Mouse (Mus musculus) liver, adult 2 months (tissue): ENCODE data around the gene Havcr2.

Experiments used
- CTCF ChIP-seq: fragments of 200-500 bp; IDR thresholded peaks from 2 replicates; pipeline ENCODE4 v1.5.1; 2011; ENCODE audit warnings: low read depth, low read length, control low read depth
- POLR2A ChIP-seq: fragments of 200-500 bp; IDR thresholded peaks from 2 replicates; pipeline ENCODE4 v1.6.1; 2011; ENCODE audit warnings: low read length, control low read depth; ENCODE audit not compliant: insufficient read depth; ENCODE audit errors: extremely low read depth

DNA sequence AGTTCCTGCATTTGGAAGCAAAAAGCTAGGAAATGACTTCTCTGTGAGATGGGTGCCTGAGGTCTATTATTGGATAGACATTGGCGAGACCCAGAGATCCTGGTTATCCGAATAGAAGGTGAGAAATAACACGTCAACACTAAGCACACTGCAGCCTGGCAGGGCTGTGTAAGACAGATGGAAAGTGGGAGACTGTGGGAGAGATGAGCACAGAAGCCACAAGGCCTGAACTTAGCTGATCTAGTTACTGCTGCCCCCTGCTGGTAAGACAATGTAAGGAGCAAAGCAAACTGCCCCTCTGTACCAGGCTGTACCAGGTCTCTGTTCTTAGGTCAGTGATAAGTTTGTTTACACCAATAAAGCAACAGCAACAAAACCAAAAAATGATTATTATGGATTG lies 23.6 kb upstream of the Havcr2 start:
- TF ChIP-seq CTCF: peak; percentile 74
- TF ChIP-seq POLR2A: no peak
